Mouse (Mus musculus) limb, embryonic 14.5 days (tissue): ENCODE measurements around the gene Gosr2. TPM values are rescaled to one million over a fixed set of nuclear protein-coding genes. Genes with fewer than 3 reads are reported as not detected.

Experiments
- ATAC-seq: fragments of 200-750 bp; cut with Nextera tagmentation; 2 replicates; pipeline ENCODE4 v1.8.0; 2017; ENCODE audit warnings: low read depth, moderate number of reproducible peaks, moderate TSS enrichment; ENCODE audit not compliant: low FRiP score
- DNase-seq: peaks from one replicate; pipeline ENCODE4 v3.0.0-alpha.2; 2015; ENCODE audit warnings: low spot score
- H3K27ac ChIP-seq: fragments of 300-500 bp; sonication (generic); replicated peaks from 2 replicates; pipeline ENCODE4 v1.5.1; 2014; ENCODE audit warnings: low read depth, mild to moderate bottlenecking, low read length, moderate library complexity, mixed read lengths
- H3K27me3 ChIP-seq: fragments of 300-500 bp; sonication (generic); 2 replicates; pipeline ENCODE4 v1.6.1; 2014; ENCODE audit warnings: low read length, mixed read lengths; ENCODE audit not compliant: control insufficient read depth, insufficient read depth
- H3K36me3 ChIP-seq: fragments of 300-500 bp; sonication (generic); 2 replicates; pipeline ENCODE4 v1.6.1; 2014; ENCODE audit warnings: mild to moderate bottlenecking, low read length, moderate library complexity, mixed read lengths; ENCODE audit not compliant: control insufficient read depth, insufficient read depth
- H3K4me1 ChIP-seq: fragments of 300-500 bp; sonication (generic); 2 replicates; pipeline ENCODE4 v1.6.1; 2014; ENCODE audit warnings: antibody characterized with exemption, low read length, mixed read lengths; ENCODE audit not compliant: control insufficient read depth, insufficient read depth
- H3K4me2 ChIP-seq: fragments of 300-500 bp; sonication (generic); replicated peaks from 2 replicates; pipeline ENCODE4 v1.6.1; 2014; ENCODE audit warnings: low read depth, mild to moderate bottlenecking, low read length, moderate library complexity; ENCODE audit not compliant: severe bottlenecking
- H3K4me3 ChIP-seq: fragments of 300-500 bp; sonication (generic); replicated peaks from 2 replicates; pipeline ENCODE4 v1.5.1; 2014; ENCODE audit warnings: low read length
- H3K9ac ChIP-seq: fragments of 300-500 bp; sonication (generic); 2 replicates; pipeline ENCODE4 v1.6.1; 2014; ENCODE audit warnings: mild to moderate bottlenecking, low read depth, low read length, moderate library complexity; ENCODE audit not compliant: severe bottlenecking
- H3K9me3 ChIP-seq: fragments of 300-500 bp; sonication (generic); 2 replicates; pipeline ENCODE4 v1.6.1; 2016; ENCODE audit warnings: low read length; ENCODE audit not compliant: control insufficient read depth
- POLR2A ChIP-seq: fragments of 200-500 bp; IDR thresholded peaks from 2 replicates; pipeline ENCODE4 v1.8.0; 2012; ENCODE audit warnings: inconsistent platforms, mild to moderate bottlenecking, moderate library complexity, borderline replicate concordance; ENCODE audit not compliant: insufficient read depth, insufficient read length; ENCODE audit errors: extremely low read depth
- WGBS: fragments of 180-500 bp; shearing (Covaris S2); extraction: QIAGEN DNeasy Blood & Tissue Kit; methylation state at CpG from one replicate; pipeline ENCODE4 v1.1.7; 2014; 5-methylcytosine and 5-hydroxymethylcytosine counted together
- polyA plus RNA-seq, 2 experiments: library from polyadenylated mRNA; depleted of rRNA in 1 of 2; stranded (reverse) in 1 of 2; unstranded in 1 of 2; fragments of >200 nt; fragmentation: Nextera tagmentation in 1 of 2; extraction: Ambion mirVana in 1 of 2; gene quantifications; 2 replicates each; pipeline versions ENCODE4 v1.2.1 to v1.2.3; 2012 to 2014

Gene Gosr2
- polyA plus RNA-seq, 2 experiments = 104 to 106 TPM

- H3K9ac ChIP-seq = no peak within 1 kb of the TSS
- DNase-seq (no peak), ATAC-seq (no peak)
- no peaks in the 10 kb centered on the region for H3K9me3 ChIP-seq
- no peak for TF ChIP-seq POLR2A
- H3K4me3 ChIP-seq = no peak within 1 kb of the TSS
- H3K4me2 ChIP-seq = no peak within 1 kb of the TSS
- H3K27me3 ChIP-seq = no peaks in the 10 kb centered on the region
- no peaks in the 10 kb centered on the region for H3K36me3 ChIP-seq
- WGBS = 73% methylated on average over 3 of the region's 3 CpGs
- no peak within 1 kb of the TSS for H3K27ac ChIP-seq
- H3K4me1 ChIP-seq = no peaks in the 10 kb centered on the region
Observed at GRCm38 (mm10) chr11:103638790-103639189, 58.9 kb downstream of the Gosr2 start, which contains the start of gene Lyzl6. Gene Lyzl6, minus strand, starts transcription at chr11:103638890.

DNA sequence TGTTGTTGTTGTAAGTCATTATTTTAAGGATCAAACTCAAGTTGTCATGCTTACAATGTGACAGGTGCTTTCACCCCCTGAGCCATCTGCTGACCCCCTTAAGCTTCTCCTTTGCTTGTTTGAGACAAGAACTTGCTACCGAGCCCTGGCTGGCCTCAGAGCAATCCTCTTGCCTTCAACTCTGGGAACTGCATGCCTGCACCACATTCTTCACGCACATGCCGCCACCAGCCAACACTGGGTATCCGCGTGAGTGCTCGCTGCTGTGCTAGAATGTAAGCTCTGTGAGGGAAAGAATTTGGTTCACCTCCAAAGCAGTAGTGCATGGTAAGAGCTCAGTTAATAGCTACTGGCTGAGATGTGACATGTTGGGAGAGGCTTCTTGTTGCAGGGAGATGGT, 61.4 kb downstream of the Gosr2 start:
- DNase-seq (no peak), ATAC-seq (no peak)
- whole genome bisulfite sequencing = 74% methylated on average over 6 of the region's 6 CpGs
- Histone ChIP-seq H3K4me3 (no peak overlapping the region), H3K27me3 (no peaks in the 10 kb centered on the region), H3K4me1 (no peaks in the 10 kb centered on the region), H3K9me3 (no peaks in the 10 kb centered on the region), H3K4me2 (no peak overlapping the region), H3K27ac (no peak overlapping the region), H3K36me3 (no peaks in the 10 kb centered on the region), H3K9ac (no peak overlapping the region)
- no peak for TF ChIP-seq POLR2A

DNA sequence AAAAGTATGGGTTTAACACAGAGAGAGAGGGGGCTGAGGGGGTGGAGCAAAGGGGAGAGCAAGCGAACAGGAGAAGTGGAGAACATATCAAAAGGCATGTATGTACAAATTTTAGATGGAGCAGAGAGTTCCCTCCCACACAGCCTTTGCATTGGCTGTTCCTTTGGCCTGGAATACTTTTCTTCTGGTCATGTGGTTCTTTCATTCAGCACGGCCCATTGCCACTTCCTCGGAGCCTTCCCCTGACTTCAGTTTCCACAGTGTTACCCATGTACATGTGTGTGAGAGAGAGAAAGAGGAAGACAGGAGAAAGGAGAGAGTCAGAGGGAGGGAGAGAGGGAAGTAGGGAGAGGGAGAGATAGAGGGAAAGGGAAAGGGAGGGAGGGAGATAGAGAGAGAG, 62.2 kb downstream of the Gosr2 start:
- no peak for ATAC-seq
- no peak for DNase-seq
- Histone ChIP-seq H3K4me2 (no peak overlapping the region), H3K4me1 (no peaks in the 10 kb centered on the region), H3K9me3 (no peaks in the 10 kb centered on the region), H3K9ac (no peak overlapping the region), H3K36me3 (no peaks in the 10 kb centered on the region), H3K4me3 (no peak overlapping the region), H3K27me3 (no peaks in the 10 kb centered on the region), H3K27ac (no peak overlapping the region)
- TF ChIP-seq POLR2A = no peak
- 78% methylated on average over 3 of the region's 3 CpGs for WGBS

DNA sequence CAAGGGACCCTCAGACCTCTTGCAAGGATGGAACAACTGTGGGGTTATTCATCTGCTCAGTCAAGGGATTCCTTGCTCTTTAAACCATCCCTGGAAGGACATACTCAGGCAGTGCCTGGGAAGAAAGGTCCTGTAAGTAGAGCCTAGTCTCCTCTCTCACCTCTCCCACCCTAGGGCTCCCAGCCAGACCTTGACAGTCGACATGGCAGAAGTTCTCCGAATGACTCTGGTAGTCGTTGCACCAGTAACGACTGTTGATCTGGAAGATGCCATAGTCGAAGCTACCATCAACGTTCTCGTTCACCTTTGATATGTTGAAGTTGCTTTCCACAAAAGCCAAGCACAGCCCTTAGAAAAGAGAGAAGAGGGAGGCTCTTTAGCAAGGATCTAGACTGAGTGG, 62.9 kb downstream of the Gosr2 start:
- Histone ChIP-seq H3K9ac (no peak overlapping the region), H3K36me3 (no peaks in the 10 kb centered on the region), H3K4me3 (no peak overlapping the region), H3K9me3 (no peaks in the 10 kb centered on the region), H3K4me1 (no peaks in the 10 kb centered on the region), H3K27me3 (no peaks in the 10 kb centered on the region), H3K27ac (no peak overlapping the region), H3K4me2 (no peak overlapping the region)
- ATAC-seq (no peak), DNase-seq (no peak)
- TF ChIP-seq POLR2A = no peak
- 85% methylated on average over 7 of the region's 7 CpGs for WGBS

DNA sequence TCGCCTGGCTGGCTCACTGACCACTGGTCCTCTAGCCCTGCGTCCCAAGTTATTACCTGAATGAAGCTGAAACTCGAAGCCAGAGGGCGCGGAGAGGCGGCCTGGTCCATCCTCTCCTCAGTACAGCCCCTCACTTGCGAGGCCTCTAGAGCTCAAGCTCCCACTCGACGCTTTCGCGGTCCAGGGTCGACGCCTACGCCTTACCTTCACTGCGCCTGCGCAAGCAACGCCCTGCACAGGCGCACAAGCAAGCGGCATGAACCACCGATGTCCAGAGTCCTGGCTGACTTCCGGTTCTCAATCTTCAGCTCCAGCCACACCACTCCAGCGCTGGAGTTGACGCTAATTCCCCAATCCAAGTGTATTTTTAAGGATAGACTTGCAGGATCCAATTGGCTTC, 70.2 kb downstream of the Gosr2 start:
- Histone ChIP-seq H3K27me3 (no peaks in the 10 kb centered on the region), H3K4me2 (no peak overlapping the region), H3K4me3 (no peak overlapping the region), H3K36me3 (no peaks in the 10 kb centered on the region), H3K9me3 (no peaks in the 10 kb centered on the region), H3K27ac (no peak overlapping the region), H3K4me1 (no peaks in the 10 kb centered on the region), H3K9ac (no peak overlapping the region)
- no peak for TF ChIP-seq POLR2A
- WGBS = 80% methylated on average over 23 of the region's 23 CpGs
- DNase-seq = no peak
- ATAC-seq = no peak

Other genes starting within 250 kb of the Gosr2 start
- gene Lrrc37a, start 193.3 kb downstream of the Gosr2 start, polyA plus RNA-seq (2012; rRNA removed) = not detected in 2 replicates
- gene Lrrc37a, start 193.3 kb downstream of the Gosr2 start, polyA plus RNA-seq (2014; fragmentation: Nextera tagmentation; extraction: Ambion mirVana) = not detected in 2 replicates
- not detected in 2 replicates for gene Gm884, start 76.8 kb downstream of the Gosr2 start, polyA plus RNA-seq (2012; rRNA removed)
- not detected in 2 replicates for gene Gm884, start 76.8 kb downstream of the Gosr2 start, polyA plus RNA-seq (2014; fragmentation: Nextera tagmentation; extraction: Ambion mirVana)
- gene Lyzl6, start 59.0 kb downstream of the Gosr2 start, polyA plus RNA-seq (2012; rRNA removed) = not detected in 2 replicates
- gene Lyzl6, start 59.0 kb downstream of the Gosr2 start, polyA plus RNA-seq (2014; fragmentation: Nextera tagmentation; extraction: Ambion mirVana) = not detected in 2 replicates
- gene Rprml, start 48.3 kb downstream of the Gosr2 start, polyA plus RNA-seq (2012; rRNA removed) = 0.11 and 0.20 TPM in 2 replicates
- gene Rprml, start 48.3 kb downstream of the Gosr2 start, polyA plus RNA-seq (2014; fragmentation: Nextera tagmentation; extraction: Ambion mirVana) = not detected in 2 replicates
- gene Wnt9b, start 51.9 kb upstream of the Gosr2 start, polyA plus RNA-seq (2012; rRNA removed) = 0.62 and 0.63 TPM in 2 replicates
- gene Wnt9b, start 51.9 kb upstream of the Gosr2 start, polyA plus RNA-seq (2014; fragmentation: Nextera tagmentation; extraction: Ambion mirVana) = 0.47 and 0.80 TPM in 2 replicates
- gene Wnt3, start 76.3 kb upstream of the Gosr2 start, polyA plus RNA-seq (2012; rRNA removed) = 11.9 and 12.9 TPM in 2 replicates
- gene Wnt3, start 76.3 kb upstream of the Gosr2 start, polyA plus RNA-seq (2014; fragmentation: Nextera tagmentation; extraction: Ambion mirVana) = 19.1 and 20.7 TPM in 2 replicates